Mouse (Mus musculus): ENCODE measurements around the gene Fuca2.

DNA sequence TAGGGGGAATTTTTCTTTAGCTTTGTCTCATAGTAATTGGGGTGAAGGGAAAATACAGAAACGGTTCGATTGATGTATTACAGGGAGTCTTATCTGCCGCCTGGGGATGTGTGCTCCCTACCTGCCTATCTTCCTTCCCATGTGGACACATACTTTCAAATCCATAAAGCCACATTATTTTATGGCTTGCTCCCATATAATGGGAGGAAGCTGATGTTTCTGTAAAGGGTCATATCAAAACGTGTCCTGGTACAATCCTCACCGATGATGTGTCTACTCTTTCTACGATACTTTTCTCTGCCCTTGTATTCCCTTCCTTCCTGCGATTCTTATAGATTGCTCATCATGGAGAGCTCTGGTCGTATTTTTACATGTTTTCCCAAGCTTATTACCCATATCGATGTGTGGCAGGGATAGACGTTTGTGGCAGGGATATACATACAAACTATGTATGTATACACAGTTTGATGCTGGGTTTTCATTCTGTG is 54.2 kb downstream of the Fuca2 start:
- TF ChIP-seq POLR2A (IDR thresholded peaks at IDR 0.05; ENCODE audit: borderline replicate concordance, low read depth, low read length) (no peak), CTCF (IDR thresholded peaks at IDR 0.05; ENCODE audit: low read depth, low read length) (no peak)
